Mouse (Mus musculus) spleen, adult 18-20 months (tissue): ENCODE data around the gene Tmcc1.

Source experiments
- DNase-seq, 2 experiments: peaks; one replicate each; pipeline ENCODE4 v3.0.0; 2022; ENCODE audit warnings: mixed read lengths in 2 of 2

Tmcc1 gene

DNA sequence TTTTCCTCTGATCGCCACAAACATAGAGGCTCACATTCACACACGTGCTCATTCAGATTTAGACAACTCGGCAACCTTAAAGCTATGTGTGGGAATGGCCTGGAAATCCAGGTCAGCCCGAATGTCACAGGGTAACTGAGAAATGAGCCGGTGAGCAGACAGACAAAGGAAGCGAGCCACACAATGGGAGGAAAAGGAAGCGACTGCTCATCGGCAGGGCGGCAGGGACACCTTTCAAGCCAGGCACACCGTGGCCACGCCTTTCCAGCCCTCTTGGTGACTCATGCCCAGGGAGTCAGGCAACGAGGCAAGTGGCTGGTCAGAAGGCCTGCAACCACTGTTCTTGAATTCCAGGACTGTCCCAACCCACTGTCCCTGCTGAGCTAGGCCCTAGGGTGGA, 183.9 kb downstream of the Tmcc1 start:
- no peak for DNase-seq

GRCm38 (mm10) chr6:116007561-116008173, 185.6 kb downstream of the Tmcc1 start:
- peak; percentile 44 to 67 for DNase-seq

DNA sequence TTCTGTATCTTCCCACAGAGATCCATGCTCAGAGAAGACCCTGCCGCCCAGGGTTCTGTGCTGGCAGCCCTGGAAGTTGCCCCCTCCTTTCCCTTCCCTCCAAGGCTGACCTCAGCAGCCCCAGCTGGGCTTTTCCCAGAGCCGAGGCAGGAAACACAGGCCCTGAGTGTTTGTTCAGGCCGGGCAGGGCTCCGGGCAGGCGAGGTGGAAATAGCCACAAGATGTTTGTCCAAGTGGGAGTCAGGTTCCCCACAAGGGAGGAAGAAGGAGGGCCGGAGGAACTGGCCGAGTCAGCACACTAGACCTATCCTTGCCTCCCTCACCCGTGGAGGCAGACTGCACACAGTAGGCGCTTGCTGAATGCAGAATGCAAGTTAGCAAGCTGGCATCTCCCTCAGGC, 186.6 kb downstream of the Tmcc1 start:
- no peak for DNase-seq

DNA sequence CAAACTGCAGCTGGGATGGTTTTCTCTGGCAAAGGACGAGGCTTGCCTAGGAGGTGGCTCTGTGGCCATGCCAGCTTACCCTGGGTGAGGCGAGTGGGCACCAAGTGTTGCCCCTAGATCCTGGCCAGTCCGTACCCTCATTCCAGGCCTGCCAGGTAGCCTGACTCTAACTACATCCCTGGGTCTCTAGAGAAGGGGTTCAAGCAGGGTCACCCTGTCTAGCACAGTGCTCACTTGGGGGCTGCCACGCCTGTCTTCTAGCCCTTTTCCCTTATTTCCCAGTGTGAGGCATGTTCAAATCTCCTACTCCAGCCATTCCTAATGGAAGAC, 187.4 kb downstream of the Tmcc1 start:
- DNase-seq: no peak

- no peak for DNase-seq
Observed at GRCm38 (mm10) chr6:116005275-116005958, 187.9 kb downstream of the Tmcc1 start.

- no peak for DNase-seq
Observed at GRCm38 (mm10) chr6:116004716-116005115, 188.6 kb downstream of the Tmcc1 start.

- no peak for DNase-seq
Observed at GRCm38 (mm10) chr6:116004069-116004468, 189.2 kb downstream of the Tmcc1 start.

DNA sequence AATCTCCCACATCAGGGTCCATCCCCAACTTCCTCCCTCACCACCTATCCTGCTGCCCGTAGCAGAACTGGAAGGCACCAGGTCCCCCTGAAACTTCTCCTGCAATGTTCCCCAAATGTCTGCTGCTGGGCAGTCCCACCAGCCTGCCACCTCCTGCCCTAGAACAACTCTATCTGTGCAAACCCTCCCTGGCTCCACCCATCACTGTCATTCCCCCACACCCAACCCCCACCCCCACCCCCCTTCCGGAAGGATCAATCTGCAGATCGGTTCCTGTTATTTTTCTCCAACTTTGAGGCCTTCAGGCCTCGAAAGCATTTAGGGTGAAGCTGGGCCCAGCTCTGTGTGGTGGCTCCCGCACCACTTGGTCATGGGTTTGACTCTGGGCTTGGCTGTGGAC, 189.8 kb downstream of the Tmcc1 start:
- DNase-seq: no peak

DNA sequence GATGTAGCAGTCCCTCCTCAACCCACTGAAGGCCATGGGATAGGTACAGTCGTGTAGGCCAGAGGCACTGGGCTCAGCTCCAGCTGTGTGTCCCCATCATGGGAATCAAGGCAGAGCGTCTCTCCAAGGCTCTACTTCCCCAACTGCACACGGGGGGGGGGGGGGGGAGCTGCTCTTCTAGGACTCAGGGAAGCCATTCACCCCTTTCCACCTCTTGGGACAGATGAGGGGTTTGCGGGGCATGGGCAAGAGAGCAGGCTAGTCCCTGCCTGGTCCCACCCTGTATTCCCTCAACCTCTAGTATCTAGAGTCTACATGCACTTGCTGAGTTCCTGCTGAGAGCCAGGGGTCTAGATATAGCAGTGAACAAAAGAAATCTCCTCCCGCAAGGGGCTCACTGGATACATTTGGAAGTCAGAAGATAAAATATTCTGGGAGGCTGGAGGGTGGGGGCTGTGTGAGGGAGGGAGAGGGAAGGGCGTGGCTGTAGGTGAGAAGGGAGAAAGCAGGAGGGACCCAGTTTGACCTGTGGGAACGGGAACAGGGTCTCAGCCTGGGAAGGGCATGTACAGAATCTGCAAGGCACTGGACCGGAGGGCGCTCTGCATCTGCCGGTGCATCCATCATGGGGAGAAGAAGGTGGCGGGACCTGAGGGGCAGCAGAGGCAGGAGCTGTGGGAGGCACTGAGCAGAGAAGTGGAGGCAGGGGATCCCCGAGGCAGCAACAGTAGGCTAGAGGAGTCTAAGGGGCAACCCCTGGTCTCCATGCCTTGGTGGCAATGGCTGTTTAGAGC, 190.8 kb downstream of the Tmcc1 start:
- DNase-seq: no peak

- DNase-seq: no peak
Observed at GRCm38 (mm10) chr6:116000851-116001250, 192.4 kb downstream of the Tmcc1 start.

GRCm38 (mm10) chr6:115999227-115999626, 194.1 kb downstream of the Tmcc1 start:
- DNase-seq: no peak

DNA sequence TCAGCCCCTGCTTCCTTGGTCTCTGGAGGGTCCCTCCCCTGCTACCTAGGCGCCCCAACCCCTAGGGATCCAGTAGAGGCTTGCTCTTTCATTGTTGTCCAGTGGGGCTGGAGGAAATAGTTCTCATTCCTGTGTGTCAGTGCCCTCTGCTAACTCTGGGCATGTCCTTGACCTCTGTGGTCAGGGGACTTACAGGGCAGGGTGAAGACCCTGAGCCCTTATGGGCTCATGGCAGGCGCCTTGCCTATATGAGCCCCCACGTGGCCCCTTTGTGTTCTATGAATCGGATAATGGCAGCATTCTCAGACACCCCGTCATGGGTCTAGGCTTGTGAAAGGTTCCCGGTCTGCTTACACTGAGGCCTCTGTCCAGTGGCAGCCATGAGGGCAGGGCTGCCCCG, 194.5 kb downstream of the Tmcc1 start:
- no peak for DNase-seq

DNA sequence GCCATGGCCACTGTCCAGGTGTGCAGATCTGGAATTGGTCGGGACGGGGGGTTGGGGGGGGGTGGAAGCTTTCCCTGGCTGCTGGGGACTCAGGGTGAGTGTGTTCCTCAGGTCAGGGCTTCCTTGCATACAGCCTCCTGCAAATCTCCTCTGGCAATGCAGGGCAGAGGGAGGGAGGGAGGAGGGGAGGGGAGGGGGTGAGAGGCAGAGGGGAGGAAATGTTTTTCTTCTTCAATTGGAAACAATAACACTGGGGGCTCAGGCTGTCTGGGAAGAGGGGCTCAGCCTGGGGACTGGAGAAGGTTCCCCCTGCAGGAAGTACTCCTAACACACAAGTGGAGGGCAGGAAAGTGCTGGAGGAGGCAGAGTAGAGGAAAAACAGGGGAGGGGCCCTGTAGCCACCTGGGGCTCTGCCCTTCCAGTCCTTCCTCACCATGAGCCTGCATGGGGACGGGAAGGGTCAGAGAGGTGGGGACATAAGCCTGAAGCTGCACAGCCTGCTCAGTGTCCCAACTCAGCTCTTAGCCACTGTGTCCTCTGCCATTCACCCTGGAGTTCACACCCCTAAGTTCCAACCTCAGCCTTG, 195.5 kb downstream of the Tmcc1 start:
- DNase-seq: no peak

DNA sequence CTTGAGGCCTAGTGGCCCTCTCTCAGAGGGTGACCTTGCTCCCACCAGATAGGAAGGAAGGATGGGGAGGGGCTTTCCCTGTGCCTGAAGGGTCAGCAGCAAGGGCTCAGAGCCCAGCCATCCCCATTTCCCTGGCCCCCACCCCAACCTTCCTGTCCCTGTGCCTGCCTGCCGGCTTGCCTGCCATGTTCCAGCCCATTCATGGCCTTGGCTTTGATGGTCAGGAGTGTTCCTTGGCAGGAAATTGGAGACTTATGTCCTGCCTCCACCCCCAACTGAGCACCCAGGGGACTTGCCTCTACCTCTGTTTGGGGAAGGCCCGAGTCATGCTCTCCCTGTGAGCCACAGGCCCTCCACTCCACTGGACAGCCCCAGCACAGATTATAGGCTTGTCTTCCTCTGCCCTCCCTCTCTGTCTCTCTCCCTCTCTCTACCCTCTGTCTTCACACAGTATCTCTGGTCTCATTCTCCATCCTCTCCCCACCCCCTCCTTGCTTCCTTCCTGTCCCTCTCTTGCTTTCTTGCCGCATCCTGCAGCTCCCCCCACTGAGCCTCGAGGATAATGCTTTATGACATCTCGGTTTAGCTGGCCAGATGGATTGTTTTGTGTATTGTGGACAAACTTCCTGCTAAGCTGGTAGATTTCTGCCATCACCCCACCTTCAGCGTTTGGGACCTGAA, 197.0 kb downstream of the Tmcc1 start:
- DNase-seq: no peak

GRCm38 (mm10) chr6:115995531-115995941, 197.8 kb downstream of the Tmcc1 start:
- DNase-seq: no peak

- DNase-seq: peak; percentile 90 to 98
Observed at GRCm38 (mm10) chr6:115994877-115995520, 198.3 kb downstream of the Tmcc1 start, which contains the start of gene Plxnd1. TSS of gene Plxnd1 (minus strand) at chr6:115995005.

DNA sequence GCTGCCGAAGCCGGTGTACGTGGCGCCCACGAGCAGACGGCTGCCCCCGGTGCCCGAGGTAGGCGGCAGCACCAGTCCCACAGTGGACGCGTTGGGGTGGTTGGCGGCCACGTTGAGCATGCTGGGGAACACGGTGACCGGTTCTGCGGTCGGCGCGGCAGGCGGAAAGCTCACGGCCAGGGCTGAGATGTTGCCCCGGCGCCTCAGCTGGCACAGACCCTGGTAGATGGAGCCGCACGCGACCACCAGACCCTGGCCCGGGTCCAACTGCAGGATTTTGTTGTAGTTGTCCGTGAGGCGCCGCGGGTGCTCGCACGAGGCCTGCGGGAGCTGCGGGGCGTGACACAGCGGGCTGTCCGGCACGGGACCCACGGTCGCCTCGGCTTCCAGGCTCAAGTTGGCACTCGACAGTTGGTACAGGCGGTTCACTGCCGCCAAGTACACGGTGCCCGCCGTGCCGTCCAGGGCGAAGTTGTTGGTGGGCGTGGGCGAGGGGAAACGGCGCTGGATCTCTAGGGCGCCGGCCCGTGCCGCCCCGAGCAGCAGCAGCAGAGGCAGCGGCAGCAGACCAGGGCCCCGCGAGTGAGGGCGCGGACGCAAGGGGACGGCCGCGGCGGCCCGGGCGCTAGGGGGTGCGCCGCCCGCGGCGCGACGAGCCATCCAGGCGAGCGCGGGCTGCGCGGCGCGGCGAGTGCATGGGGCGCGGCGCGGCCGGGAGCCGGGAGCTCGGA, 199.0 kb downstream of the Tmcc1 start:
- peak in 1 of 2 experiments; percentile 45 for DNase-seq

GRCm38 (mm10) chr6:115993463-115994145, 199.7 kb downstream of the Tmcc1 start:
- DNase-seq: no peak

DNA sequence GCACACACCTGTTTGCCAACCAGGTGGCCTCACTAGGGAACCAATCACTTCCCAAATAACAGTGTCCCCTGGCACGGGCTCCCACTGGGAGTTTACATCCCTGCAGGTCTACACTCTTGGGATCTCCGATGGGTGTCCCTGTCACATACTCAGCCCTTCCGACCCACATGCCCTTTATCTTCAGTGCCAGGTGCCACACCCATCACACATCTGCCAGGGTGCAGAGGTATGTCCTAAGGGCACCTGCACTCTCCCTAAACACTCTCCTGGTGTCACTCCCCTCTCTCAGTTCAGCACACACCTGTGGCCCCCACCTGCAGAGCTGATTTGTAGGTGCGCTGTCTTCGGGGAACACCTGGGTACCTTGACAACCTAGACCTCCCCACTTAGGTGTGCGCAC, 200.3 kb downstream of the Tmcc1 start:
- no peak for DNase-seq

- DNase-seq: no peak
Observed at GRCm38 (mm10) chr6:115991881-115992620, 201.2 kb downstream of the Tmcc1 start.
